Mouse (Mus musculus) CH12.LX (cell line): Measurements from ENCODE around the gene Matn3. TPM values are rescaled to one million over a fixed set of nuclear protein-coding genes. Genes with fewer than 3 reads are reported as not detected.

Experiments used
- DNase-seq: peaks from one replicate; pipeline ENCODE4 v3.0.0-alpha.2; 2013; ENCODE audit errors: extremely low read depth
- H3K27ac ChIP-seq: 2 replicates; pipeline ENCODE4 v1.5.1; 2012; ENCODE audit warnings: low read depth, mild to moderate bottlenecking, control low read depth, moderate library complexity; ENCODE audit not compliant: insufficient read depth
- H3K27me3 ChIP-seq: replicated peaks from 2 replicates; pipeline ENCODE3; 2012; ENCODE audit warnings: inconsistent platforms
- H3K36me3 ChIP-seq, 2 experiments: replicated peaks in 1 of 2; 2 replicates each; pipeline versions ENCODE3 to v1.6.1; 2012; ENCODE audit warnings: inconsistent platforms in 1 of 2, low read length in 1 of 2, mild to moderate bottlenecking in 1 of 2, mixed read lengths in 1 of 2, moderate library complexity in 1 of 2; ENCODE audit not compliant: control insufficient read depth in 1 of 2, insufficient read depth in 1 of 2
- H3K4me1 ChIP-seq, 2 experiments: 2 replicates each; pipeline ENCODE4 v1.6.1; 2012; ENCODE audit warnings: inconsistent platforms in 1 of 2, moderate library complexity in 1 of 2; ENCODE audit not compliant: insufficient read depth in 2 of 2, control insufficient read depth in 1 of 2
- H3K4me2 ChIP-seq: 2 replicates; pipeline ENCODE4 v1.6.1; 2012; ENCODE audit warnings: low read depth, mild to moderate bottlenecking, control low read depth; ENCODE audit not compliant: poor library complexity, insufficient read depth, severe bottlenecking
- H3K4me3 ChIP-seq, 3 experiments: fragments of 150-350 bp in 1 of 3; sonication (generic) in 1 of 3; replicated peaks in 1 of 3; 2 replicates each; pipeline versions ENCODE3 to v1.5.1; 2011 to 2012; ENCODE audit warnings: low read depth in 2 of 3, low read length in 2 of 3, mild to moderate bottlenecking in 2 of 3, moderate library complexity in 2 of 3, control low read depth in 1 of 3, improper control_type of control experiment in 1 of 3, inconsistent platforms in 1 of 3, mixed read lengths in 1 of 3; ENCODE audit not compliant: poor library complexity in 1 of 3
- H3K79me2 ChIP-seq: replicated peaks from 2 replicates; pipeline ENCODE4 v1.6.1; 2012; ENCODE audit warnings: mild to moderate bottlenecking, moderate library complexity; ENCODE audit not compliant: control insufficient read depth, poor library complexity, insufficient read depth, severe bottlenecking; ENCODE audit errors: extremely low read depth
- H3K9ac ChIP-seq: 2 replicates; pipeline ENCODE4 v1.6.1; 2012; ENCODE audit warnings: low read depth, mild to moderate bottlenecking, control low read depth, moderate library complexity; ENCODE audit not compliant: insufficient read depth
- H3K9me3 ChIP-seq: replicated peaks from 2 replicates; pipeline ENCODE3; 2012; ENCODE audit warnings: low read length, inconsistent platforms, mixed read lengths
- BHLHE40 ChIP-seq: IDR thresholded peaks from 2 replicates; pipeline ENCODE4 v1.6.1; 2011; ENCODE audit warnings: mild to moderate bottlenecking, low read depth, low read length, improper control_type of control experiment
- CHD1 ChIP-seq: IDR thresholded peaks from 2 replicates; pipeline ENCODE4 v1.6.1; 2012; ENCODE audit warnings: low read depth, low read length, improper control_type of control experiment, inconsistent platforms
- CHD2 ChIP-seq: IDR thresholded peaks from 2 replicates; pipeline ENCODE4 v1.6.1; 2011; ENCODE audit warnings: low read length, improper control_type of control experiment
- E2F4 ChIP-seq: IDR thresholded peaks from 2 replicates; pipeline ENCODE4 v1.6.1; 2011; ENCODE audit warnings: low read depth, low read length, improper control_type of control experiment; ENCODE audit not compliant: insufficient replicate concordance
- EP300 ChIP-seq: IDR thresholded peaks from 2 replicates; pipeline ENCODE4 v1.6.1; 2011; ENCODE audit warnings: low read length, improper control_type of control experiment
- GABPA ChIP-seq: IDR thresholded peaks from 2 replicates; pipeline ENCODE4 v1.6.1; 2012; ENCODE audit warnings: low read depth, low read length, improper control_type of control experiment, inconsistent platforms; ENCODE audit not compliant: insufficient replicate concordance
- HCFC1 ChIP-seq: IDR thresholded peaks from 2 replicates; pipeline ENCODE4 v1.6.1; 2012; ENCODE audit warnings: low read depth, mild to moderate bottlenecking, inconsistent platforms, low read length, improper control_type of control experiment
- JUN ChIP-seq: IDR thresholded peaks from 2 replicates; pipeline ENCODE4 v1.6.1; 2011; ENCODE audit warnings: low read depth, mild to moderate bottlenecking, low read length, improper control_type of control experiment, moderate library complexity; ENCODE audit not compliant: insufficient read depth
- JUND ChIP-seq: conservative IDR thresholded peaks from 2 replicates; pipeline ENCODE4 v1.6.1; 2011; ENCODE audit warnings: low read depth, low read length, improper control_type of control experiment
- KAT2A ChIP-seq: IDR thresholded peaks from 2 replicates; pipeline ENCODE4 v1.6.1; 2012; ENCODE audit warnings: low read length, improper control_type of control experiment, inconsistent platforms; ENCODE audit not compliant: insufficient replicate concordance
- MAFK ChIP-seq: IDR thresholded peaks from 2 replicates; pipeline ENCODE4 v1.6.1; 2011; ENCODE audit warnings: low read length, improper control_type of control experiment; ENCODE audit not compliant: insufficient replicate concordance
- MAX ChIP-seq: IDR thresholded peaks from 2 replicates; pipeline ENCODE4 v1.6.1; 2011; ENCODE audit warnings: low read length, improper control_type of control experiment
- MAZ ChIP-seq: IDR thresholded peaks from 2 replicates; pipeline ENCODE4 v1.6.1; 2012; ENCODE audit warnings: low read depth, mild to moderate bottlenecking, inconsistent platforms, low read length, improper control_type of control experiment, moderate library complexity
- MEF2A ChIP-seq: IDR thresholded peaks from 2 replicates; pipeline ENCODE4 v1.6.1; 2014; ENCODE audit warnings: low read depth, mild to moderate bottlenecking, inconsistent platforms, low read length, improper control_type of control experiment, borderline replicate concordance
- MXI1 ChIP-seq: IDR thresholded peaks from 2 replicates; pipeline ENCODE4 v1.6.1; 2011; ENCODE audit warnings: mild to moderate bottlenecking, low read depth, low read length, improper control_type of control experiment
- MYC ChIP-seq: IDR thresholded peaks from 2 replicates; pipeline ENCODE4 v1.6.1; 2011; ENCODE audit warnings: low read depth, mild to moderate bottlenecking, improper control_type of control experiment, low read length
- NELFE ChIP-seq: IDR thresholded peaks from 2 replicates; pipeline ENCODE4 v1.6.1; 2011; ENCODE audit warnings: low read depth, low read length, improper control_type of control experiment
- NRF1 ChIP-seq: IDR thresholded peaks from 2 replicates; pipeline ENCODE4 v1.6.1; 2014; ENCODE audit warnings: low read depth, mild to moderate bottlenecking, inconsistent platforms, low read length, improper control_type of control experiment, moderate library complexity
- PAX5 ChIP-seq: IDR thresholded peaks from 2 replicates; pipeline ENCODE4 v1.6.1; 2012; ENCODE audit warnings: low read length, inconsistent platforms, mixed read lengths
- POLR2AphosphoS2 ChIP-seq: IDR thresholded peaks from 2 replicates; pipeline ENCODE4 v1.6.1; 2011; ENCODE audit warnings: low read depth, low read length, improper control_type of control experiment
- RAD21 ChIP-seq: IDR thresholded peaks from 2 replicates; pipeline ENCODE4 v1.6.1; 2011; ENCODE audit warnings: low read depth, mild to moderate bottlenecking, low read length, improper control_type of control experiment, moderate library complexity
- SIN3A ChIP-seq: IDR thresholded peaks from 2 replicates; pipeline ENCODE4 v1.6.1; 2012; ENCODE audit warnings: low read length, improper control_type of control experiment, inconsistent platforms
- TBP ChIP-seq: conservative IDR thresholded peaks from 2 replicates; pipeline ENCODE4 v1.6.1; 2011; ENCODE audit warnings: low read depth, low read length, improper control_type of control experiment
- TCF12 ChIP-seq: IDR thresholded peaks from 2 replicates; pipeline ENCODE4 v1.6.1; 2014; ENCODE audit warnings: low read depth, mild to moderate bottlenecking, inconsistent platforms, low read length, improper control_type of control experiment
- UBTF ChIP-seq: IDR thresholded peaks from 2 replicates; pipeline ENCODE4 v1.6.1; 2012; ENCODE audit warnings: low read depth, mild to moderate bottlenecking, inconsistent platforms, low read length, improper control_type of control experiment, moderate library complexity
- USF1 ChIP-seq: IDR thresholded peaks from 2 replicates; pipeline ENCODE4 v1.6.1; 2014; ENCODE audit warnings: low read depth, mild to moderate bottlenecking, inconsistent platforms, low read length, improper control_type of control experiment
- USF2 ChIP-seq: conservative IDR thresholded peaks from 2 replicates; pipeline ENCODE4 v1.6.1; 2011; ENCODE audit warnings: low read depth, low read length, improper control_type of control experiment
- ZC3H11A ChIP-seq: IDR thresholded peaks from 2 replicates; pipeline ENCODE4 v1.6.1; 2012; ENCODE audit warnings: low read depth, mild to moderate bottlenecking, inconsistent platforms, low read length, improper control_type of control experiment
- ZMIZ1 ChIP-seq: IDR thresholded peaks from 2 replicates; pipeline ENCODE4 v1.6.1; 2012; ENCODE audit warnings: low read depth, mild to moderate bottlenecking, inconsistent platforms, low read length, improper control_type of control experiment
- ZNF384 ChIP-seq: IDR thresholded peaks from 2 replicates; pipeline ENCODE4 v1.6.1; 2012; ENCODE audit warnings: low read depth, low read length, improper control_type of control experiment, inconsistent platforms
- dilution Hi-C: fragments of 300-500 bp; cut with MboI; formaldehyde crosslinking; loops from 2 replicates; pipeline ENCODE4 v1.14.3; 2020; ENCODE audit warnings: low sequenced_read_pairs; ENCODE audit not compliant: extremely low pct_unique_long_range_greater_than_20kb, extremely low pct_ligation_motif_present
- in situ Hi-C: fragments of 300-500 bp; cut with MboI; formaldehyde crosslinking; loops from 3 replicates; pipeline ENCODE4 v1.14.3; 2019; ENCODE audit warnings: low sequenced_read_pairs, low pct_ligation_motif_present, low pct_unique_long_range_greater_than_20kb, mixed read lengths
- polyA plus RNA-seq: library from polyadenylated mRNA; unstranded; fragments of >175 nt; gene quantifications from 2 replicates; pipeline ENCODE4 v1.2.1, GENCODE M21; 2012; ENCODE audit warnings: low read depth; ENCODE audit not compliant: insufficient read length
- total RNA-seq, 2 experiments: library from RNA; depleted of rRNA; stranded (reverse); fragments of 300-350 nt in 1 of 2; fragments of >200 nt in 1 of 2; gene quantifications; 2 replicates each; pipeline ENCODE4 v1.2.3; 2012 to 2014

Matn3 gene
- total and polyA plus RNA-seq, 3 experiments: not detected

DNA sequence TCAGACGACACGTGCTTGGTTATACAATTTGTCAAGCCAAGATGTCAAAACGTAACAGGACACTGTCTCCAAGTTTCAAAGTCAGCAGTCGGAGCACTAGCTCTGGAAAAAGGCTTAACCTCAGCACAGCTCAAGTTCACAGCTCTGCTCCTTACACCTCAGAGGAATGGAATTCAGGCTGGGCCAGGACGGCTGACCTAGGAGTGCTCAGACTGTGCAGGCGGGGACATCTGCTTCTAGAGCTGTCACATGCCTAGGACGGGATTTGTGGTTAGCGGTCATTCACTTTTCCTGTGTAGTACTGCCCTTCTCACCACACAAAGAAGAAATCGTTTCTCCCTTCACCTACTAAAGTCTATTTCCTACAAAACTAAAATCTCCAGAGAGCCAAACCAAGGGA is 22.1 kb downstream of the Matn3 start:
- in situ Hi-C loops (no loop called here), dilution Hi-C loops (no loop called here)
- Histone ChIP-seq H3K9me3 (peaks cover 8% of the 10 kb centered on the region), H3K27me3 (no peaks in the 10 kb centered on the region), H3K27ac (no peak overlapping the region), H3K4me3 (no peak overlapping the region), H3K36me3 (no peaks in the 10 kb centered on the region), H3K4me1 (peaks cover 0 to 11% of the 10 kb centered on the region in 2 experiments; a peak in 2 of 4 replicates), H3K4me2 (no peak overlapping the region), H3K9ac (no peak overlapping the region), H3K79me2 (no peaks in the 10 kb centered on the region)
- TF ChIP-seq ZMIZ1 (no peak), CHD1 (no peak), RAD21 (no peak), MEF2A (no peak), GABPA (no peak), TBP (no peak), JUN (no peak), MAFK (no peak), EP300 (no peak), NELFE (no peak), KAT2A (no peak), PAX5 (no peak), SIN3A (no peak), JUND (no peak), MYC (no peak)
- no peak for DNase-seq

DNA sequence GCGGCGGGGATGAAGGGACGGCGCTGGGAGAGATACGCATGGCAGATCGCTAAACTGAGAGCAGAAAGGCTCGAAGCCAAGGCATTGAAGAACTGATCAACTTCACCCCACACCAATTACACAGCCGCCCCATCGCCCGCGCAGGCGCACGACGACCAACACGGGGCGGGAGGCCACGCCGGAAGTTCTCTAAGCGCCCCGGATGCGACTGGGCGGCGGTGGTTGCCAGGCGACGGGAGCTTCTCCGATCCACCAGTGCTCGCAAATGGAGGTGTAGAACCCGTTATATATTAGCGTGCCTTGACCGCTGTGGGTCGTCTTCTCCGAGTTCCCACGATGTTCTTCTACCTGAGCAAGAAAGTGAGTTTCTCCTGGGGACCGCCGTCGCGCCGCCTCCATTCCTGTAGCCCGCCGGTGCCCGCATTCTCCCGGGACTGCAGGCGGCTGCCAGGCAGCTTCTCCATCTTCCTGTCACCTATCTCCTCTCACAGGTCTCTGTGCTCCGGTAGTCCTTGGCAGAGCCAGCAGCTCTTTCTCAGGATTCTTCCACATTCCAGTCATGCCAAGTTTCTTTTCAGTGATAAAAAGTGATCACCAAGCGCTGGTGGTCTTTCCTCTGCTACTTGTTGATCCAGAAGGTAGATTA is 26.2 kb downstream of the Matn3 start, which contains the start of gene Wdr35:
Gene Wdr35 (plus strand): TSS at position 73 of the 646 bp plus-strand sequence.
- no peaks in the 10 kb centered on the region for H3K27me3 ChIP-seq
- peaks cover 8% of the 10 kb centered on the region for H3K9me3 ChIP-seq
- peaks cover 0 to 12% of the 10 kb centered on the region in 2 experiments; a peak in 2 of 4 replicates for H3K4me1 ChIP-seq
- dilution Hi-C loops (no loop called here), in situ Hi-C loops (no loop called here)
- peak within 1 kb of the TSS; percentile 77 for H3K9ac ChIP-seq
- no peaks in the 10 kb centered on the region for H3K79me2 ChIP-seq
- peak; percentile 85 for DNase-seq
- peak within 1 kb of the TSS; percentile 91 for H3K4me2 ChIP-seq
- peak within 1 kb of the TSS; percentile 64 to 88 (median 75) for H3K4me3 ChIP-seq
- no peak within 1 kb of the TSS for H3K27ac ChIP-seq
- H3K36me3 ChIP-seq: peaks cover 4 to 8% of the 10 kb centered on the region in 2 experiments
- TF ChIP-seq TCF12 (peak; percentile 49; the same call in 1 of the 2 replicates), ZNF384 (no peak), ZC3H11A (no peak), MAZ (no peak), NRF1 (peak; percentile 97), POLR2AphosphoS2 (no peak; the same call in 1 of the 2 replicates), RAD21 (no peak), JUND (no peak), USF2 (no peak), ZMIZ1 (no peak), SIN3A (no peak; the same call in 1 of the 2 replicates), BHLHE40 (no peak), TBP (0 out of 2 replicates have a peak, but pooled peaks have one; percentile 41), GABPA (no peak), MAFK (no peak), USF1 (no peak), HCFC1 (peak; percentile 75), CHD2 (no peak), E2F4 (no peak), MXI1 (peak; percentile 88), PAX5 (no peak), NELFE (peak; percentile 69; the same call in 1 of the 2 replicates), JUN (no peak), MAX (no peak), UBTF (no peak)
